Mouse (Mus musculus) liver, embryonic 14.5 days (tissue): ENCODE measurements at regions not wholly inside any gene's neighbourhood (a gene's known extent, or its start where the extent isn't known, plus 50 kb on each side); places are given as distances from the start of the nearest gene placed in this dataset.

Source experiments
- ATAC-seq: fragments of 200-750 bp; cut with Nextera tagmentation; 2 replicates; pipeline ENCODE4 v1.8.0; 2017; ENCODE audit warnings: moderate number of reproducible peaks, mild to moderate bottlenecking, moderate library complexity; ENCODE audit not compliant: insufficient read depth
- DNase-seq, 3 experiments: peaks; one replicate each; pipeline ENCODE4 v3.0.0-alpha.2; 2012 to 2013; ENCODE audit warnings: low read depth in 3 of 3, low spot score in 3 of 3
- H3K27ac ChIP-seq: fragments of 300-500 bp; sonication (generic); 2 replicates; pipeline ENCODE4 v1.5.1; 2014; ENCODE audit warnings: moderate library complexity, mild to moderate bottlenecking, control low read depth, inconsistent platforms
- H3K27me3 ChIP-seq: fragments of 300-500 bp; sonication (generic); 2 replicates; pipeline ENCODE4 v1.6.1; 2014; ENCODE audit warnings: mild to moderate bottlenecking, low read length, moderate library complexity; ENCODE audit not compliant: control insufficient read depth, insufficient read depth
- H3K36me3 ChIP-seq: fragments of 300-500 bp; sonication (generic); replicated peaks from 2 replicates; pipeline ENCODE4 v1.6.1; 2014; ENCODE audit warnings: low read depth; ENCODE audit not compliant: control insufficient read depth, insufficient read depth
- H3K4me1 ChIP-seq, 2 experiments: fragments of 200-500 bp in 1 of 2; fragments of 300-500 bp in 1 of 2; sonication (generic) in 1 of 2; replicated peaks; 2 replicates each; pipeline ENCODE4 v1.6.1; 2012 to 2014; ENCODE audit warnings: antibody characterized with exemption in 1 of 2, inconsistent platforms in 1 of 2, low read length in 1 of 2; ENCODE audit not compliant: control insufficient read depth in 2 of 2, insufficient read depth in 2 of 2
- H3K4me2 ChIP-seq: fragments of 300-500 bp; sonication (generic); 2 replicates; pipeline ENCODE4 v1.6.1; 2014; ENCODE audit warnings: low read depth, mild to moderate bottlenecking, control low read depth, moderate library complexity
- H3K4me3 ChIP-seq, 2 experiments: fragments of 200-500 bp in 1 of 2; fragments of 300-500 bp in 1 of 2; sonication (generic) in 1 of 2; 2 replicates each; pipeline ENCODE4 v1.5.1; 2012 to 2014; ENCODE audit warnings: low read depth in 2 of 2, low read length in 2 of 2, mild to moderate bottlenecking in 2 of 2, control low read depth in 1 of 2, inconsistent platforms in 1 of 2, moderate library complexity in 1 of 2; ENCODE audit not compliant: insufficient read depth in 1 of 2
- H3K9ac ChIP-seq: fragments of 300-500 bp; sonication (generic); replicated peaks from 2 replicates; pipeline ENCODE4 v1.6.1; 2014; ENCODE audit warnings: mild to moderate bottlenecking, control low read depth, moderate library complexity
- H3K9me3 ChIP-seq: fragments of 300-500 bp; sonication (generic); 2 replicates; pipeline ENCODE4 v1.6.1; 2016; ENCODE audit warnings: low read length, mixed read lengths; ENCODE audit not compliant: control insufficient read depth
- CTCF ChIP-seq: IDR thresholded peaks from 2 replicates; pipeline ENCODE4 v1.5.1; 2016; ENCODE audit warnings: antibody characterized with exemption, low read depth, control low read depth
- EP300 ChIP-seq: IDR thresholded peaks from 2 replicates; pipeline ENCODE4 v1.6.1; 2016; ENCODE audit warnings: antibody characterized with exemption, low read depth
- WGBS: fragments of 180-500 bp; shearing (Covaris S2); extraction: QIAGEN DNeasy Blood & Tissue Kit; methylation state at CpG from one replicate; pipeline ENCODE4 v1.1.7; 2014; ENCODE audit not compliant: insufficient replicate concordance; 5-methylcytosine and 5-hydroxymethylcytosine counted together

DNA sequence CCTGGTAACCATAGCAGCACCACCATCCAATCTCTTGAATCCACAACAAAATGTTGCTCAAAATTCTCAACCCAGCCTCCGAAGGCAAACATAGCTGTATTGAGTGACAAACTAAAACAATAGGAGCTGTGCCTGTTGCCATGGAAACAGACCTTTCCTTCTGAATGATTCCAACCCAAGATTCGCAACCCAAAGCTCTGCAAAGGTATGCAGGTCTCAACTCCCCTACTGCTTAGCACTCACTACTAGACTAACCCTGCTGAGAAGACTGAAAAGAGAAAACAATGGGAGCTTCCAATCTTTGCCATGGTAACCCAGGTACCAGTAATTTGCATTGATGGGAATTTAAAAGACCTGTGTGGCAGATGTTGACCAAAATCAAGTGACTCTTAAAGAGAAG lies 260.2 kb upstream of the Cntn3 start:
- H3K36me3 ChIP-seq, result no peaks in the 10 kb centered on the region
- H3K27ac ChIP-seq, result no peak overlapping the region
- H3K4me1 ChIP-seq, result no peaks in the 10 kb centered on the region
- DNase-seq (no peak), ATAC-seq (no peak)
- no peaks in the 10 kb centered on the region for H3K9me3 ChIP-seq
- no peak overlapping the region for H3K9ac ChIP-seq
- TF ChIP-seq EP300, result no peak
- no peak for TF ChIP-seq CTCF
- 30% methylated on average over 2 of the region's 2 CpGs for WGBS
- H3K4me3 ChIP-seq, result no peak overlapping the region
- H3K27me3 ChIP-seq, result no peaks in the 10 kb centered on the region
- H3K4me2 ChIP-seq, result no peak overlapping the region
